Mouse (Mus musculus): Measurements from ENCODE around the gene Fpr2.

GRCm38 (mm10) chr17:17848988-17849387 lies 38.6 kb upstream of the Fpr2 start:
- TF ChIP-seq CTCF (IDR thresholded peaks at IDR 0.05; ENCODE audit: low read depth) = no peak
- no peak for TF ChIP-seq EP300 (optimal IDR thresholded peaks at IDR 0.05)
